Mouse (Mus musculus) spleen, adult 2 months (tissue): ENCODE measurements around the gene Rere. TPM values are rescaled to one million over a fixed set of nuclear protein-coding genes. Genes with fewer than 3 reads are reported as not detected.
"Not testable (repeated sequence)": the region's sequence is repeated elsewhere in the genome, so short reads cannot be mapped to it uniquely, and the experiment has no call there.

Source experiments
- DNase-seq, 2 experiments: peaks; one replicate each; pipeline versions ENCODE4 v3.0.0 to v3.0.0-alpha.2; 2012 to 2021; ENCODE audit warnings: low spot score in 2 of 2, low read depth in 1 of 2
- H3K27ac ChIP-seq: fragments of 200-500 bp; 2 replicates; pipeline ENCODE4 v1.5.1; 2012; ENCODE audit warnings: low read length, inconsistent platforms; ENCODE audit not compliant: insufficient read depth
- H3K27me3 ChIP-seq: fragments of 200-500 bp; 2 replicates; pipeline ENCODE4 v1.6.1; 2012; ENCODE audit warnings: mild to moderate bottlenecking, moderate library complexity, low read length, inconsistent platforms; ENCODE audit not compliant: control insufficient read depth, insufficient read depth
- H3K36me3 ChIP-seq: fragments of 200-500 bp; 2 replicates; pipeline ENCODE4 v1.6.1; 2012; ENCODE audit warnings: mild to moderate bottlenecking, low read length, inconsistent platforms; ENCODE audit not compliant: control insufficient read depth, insufficient read depth
- H3K4me1 ChIP-seq: fragments of 200-500 bp; 2 replicates; pipeline ENCODE4 v1.6.1; 2011; ENCODE audit warnings: inconsistent platforms; ENCODE audit not compliant: control insufficient read depth, insufficient read depth, insufficient read length
- H3K4me3 ChIP-seq: fragments of 200-500 bp; 2 replicates; pipeline ENCODE4 v1.5.1; 2011; ENCODE audit warnings: mild to moderate bottlenecking, inconsistent platforms; ENCODE audit not compliant: insufficient read depth, insufficient read length; ENCODE audit errors: extremely low read depth
- CTCF ChIP-seq: fragments of 200-500 bp; IDR thresholded peaks from 2 replicates; pipeline ENCODE4 v1.5.1; 2011; ENCODE audit warnings: mild to moderate bottlenecking, inconsistent platforms; ENCODE audit not compliant: insufficient read depth, insufficient read length, insufficient replicate concordance; ENCODE audit errors: extremely low read depth
- POLR2A ChIP-seq: fragments of 200-500 bp; IDR thresholded peaks from 2 replicates; pipeline ENCODE4 v1.6.1; 2011; ENCODE audit warnings: low read depth, low read length, inconsistent platforms
- WGBS: fragments of 180-500 bp; shearing (Covaris S2); methylation state at CpG from one replicate; pipeline ENCODE4 v1.1.7; 2018; 5-methylcytosine and 5-hydroxymethylcytosine counted together
- polyA plus RNA-seq: library from polyadenylated mRNA; depleted of rRNA; stranded (reverse); fragments of >200 nt; gene quantifications from 2 replicates; pipeline ENCODE4 v1.2.3, GENCODE M21; 2012

Rere gene
- polyA plus RNA-seq, 1 experiment: 66.2 TPM

DNA sequence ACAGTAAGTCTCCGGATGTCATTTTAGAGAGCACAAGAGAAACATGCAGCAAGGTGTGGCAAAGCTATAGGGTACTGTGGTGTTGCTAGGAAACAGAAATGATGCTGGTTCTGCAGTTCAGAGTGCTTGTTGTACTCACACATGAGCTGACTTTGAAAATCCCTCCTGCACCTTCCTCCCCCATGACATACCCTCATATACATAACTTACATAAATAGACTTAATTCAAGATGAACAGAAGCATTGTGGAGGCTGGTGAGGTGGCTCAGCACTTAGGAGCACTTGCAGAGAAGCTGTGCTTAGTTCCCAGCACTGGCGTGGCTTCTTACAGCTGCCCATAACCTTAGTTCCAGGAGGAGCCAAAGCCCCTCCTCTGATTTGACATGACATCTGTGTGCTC lies 228.6 kb downstream of the Rere start:
- Histone ChIP-seq H3K27ac (no peak overlapping the region), H3K4me1 (peaks cover 2% of the 10 kb centered on the region; the same call in 1 of the 2 replicates), H3K4me3 (no peak overlapping the region), H3K36me3 (peaks cover 5% of the 10 kb centered on the region; the same call in 1 of the 2 replicates), H3K27me3 (no peaks in the 10 kb centered on the region)
- WGBS: 91% methylated on average over 2 of the region's 2 CpGs
- no peak for DNase-seq
- no peak for TF ChIP-seq CTCF
- TF ChIP-seq POLR2A: no peak

DNA sequence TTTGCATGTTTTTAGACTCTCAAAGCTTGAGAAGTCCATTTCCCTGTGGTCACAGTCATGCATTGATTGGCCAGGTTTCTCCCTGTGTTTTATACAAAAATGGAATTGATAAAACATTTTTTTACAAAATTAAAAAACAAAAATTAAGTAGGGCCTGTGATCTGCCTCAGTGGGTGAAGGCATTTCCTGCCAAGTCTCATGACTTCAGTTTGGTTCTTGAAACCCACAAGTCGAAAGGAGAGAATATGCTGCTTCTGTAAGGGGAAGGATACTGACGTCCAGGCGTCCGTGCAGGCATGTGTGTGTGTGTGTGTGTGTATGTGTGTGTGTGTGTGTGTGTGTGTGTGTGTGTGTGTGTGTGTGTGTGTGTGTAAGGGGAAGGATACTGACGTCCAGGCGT lies 231.9 kb downstream of the Rere start:
- H3K36me3 ChIP-seq, H3K4me1 ChIP-seq, DNase-seq, H3K27me3 ChIP-seq, H3K4me3 ChIP-seq, H3K27ac ChIP-seq: not testable (repeated sequence)
- 35% methylated on average over 4 of the region's 6 CpGs for WGBS

DNA sequence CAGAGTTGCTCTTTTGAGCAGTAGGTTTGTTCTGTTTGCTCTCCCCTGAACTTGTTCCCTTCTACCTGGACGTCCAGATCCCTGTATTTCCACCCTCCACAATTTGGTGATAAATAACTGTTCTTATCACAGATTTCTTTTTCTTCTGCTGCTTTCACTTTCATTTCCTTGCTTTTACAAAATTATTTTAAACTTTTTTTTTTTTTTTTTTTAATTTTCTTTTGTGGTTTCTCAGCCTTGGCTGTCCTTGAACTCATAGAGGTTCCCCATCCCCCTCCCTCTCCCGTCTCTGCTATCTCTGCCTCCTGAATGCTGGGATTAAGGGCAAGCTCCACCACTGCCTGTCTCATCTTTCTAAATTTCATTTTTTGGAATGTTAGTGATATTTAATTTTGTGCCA lies 234.8 kb downstream of the Rere start:
- TF ChIP-seq POLR2A (no peak), CTCF (no peak)
- WGBS: 13% methylated on average over 2 of the region's 2 CpGs
- H3K4me3 ChIP-seq: no peak overlapping the region
- no peak overlapping the region for H3K27ac ChIP-seq
- no peaks in the 10 kb centered on the region for H3K36me3 ChIP-seq
- H3K27me3 ChIP-seq: no peaks in the 10 kb centered on the region
- DNase-seq: no peak
- no peaks in the 10 kb centered on the region for H3K4me1 ChIP-seq

DNA sequence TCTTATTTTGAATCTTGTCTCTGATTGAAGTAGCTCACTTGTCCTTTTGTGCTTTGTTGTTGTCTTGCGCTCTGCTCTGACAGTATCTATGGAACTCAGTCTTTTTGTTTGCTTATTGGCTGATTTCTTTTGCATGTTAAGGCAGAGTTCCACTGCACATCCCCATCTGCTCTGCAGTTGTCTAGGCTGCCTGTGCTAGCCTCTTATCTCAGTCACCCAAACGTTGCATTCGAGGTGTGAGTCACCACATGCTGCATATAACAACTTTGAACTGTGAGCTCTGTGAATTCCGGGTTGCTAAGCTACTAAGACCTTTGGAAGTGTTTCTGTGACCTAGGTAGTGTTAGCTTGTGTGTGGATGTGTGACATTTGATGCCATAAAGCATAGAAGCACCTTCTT lies 235.9 kb downstream of the Rere start:
- TF ChIP-seq CTCF: no peak
- TF ChIP-seq POLR2A: no peak
- no peak for DNase-seq
- H3K4me1 ChIP-seq: no peaks in the 10 kb centered on the region
- H3K27ac ChIP-seq: no peak overlapping the region; the same call in 1 of the 2 replicates
- no peaks in the 10 kb centered on the region for H3K27me3 ChIP-seq
- H3K4me3 ChIP-seq: no peak overlapping the region
- 47% methylated on average over 4 of the region's 4 CpGs for WGBS
- H3K36me3 ChIP-seq: no peaks in the 10 kb centered on the region

DNA sequence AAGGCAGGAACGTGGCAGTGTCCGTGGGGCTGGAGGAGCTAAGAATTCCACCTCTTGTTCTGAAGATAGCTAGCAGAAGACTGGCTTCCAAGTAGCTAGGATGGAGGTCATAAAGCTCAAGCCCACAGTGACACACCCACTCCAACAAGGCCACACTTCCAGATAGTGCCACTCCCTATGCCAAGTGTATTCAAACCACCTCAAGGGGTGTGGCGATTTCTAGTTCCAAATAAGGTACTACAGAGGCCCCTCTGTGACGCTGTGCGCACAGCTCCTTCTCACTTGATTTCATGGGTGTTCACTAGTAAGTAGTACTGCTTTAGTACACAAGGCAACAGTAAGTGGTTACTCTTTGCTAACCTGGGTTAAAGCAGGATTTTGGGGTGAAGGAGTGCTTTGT lies 237.4 kb downstream of the Rere start:
- Histone ChIP-seq H3K27ac (no peak overlapping the region), H3K36me3 (no peaks in the 10 kb centered on the region), H3K4me3 (no peak overlapping the region), H3K27me3 (no peaks in the 10 kb centered on the region), H3K4me1 (no peaks in the 10 kb centered on the region)
- WGBS: 73% methylated on average over 5 of the region's 5 CpGs
- DNase-seq: no peak
- TF ChIP-seq POLR2A: no peak
- TF ChIP-seq CTCF: no peak

DNA sequence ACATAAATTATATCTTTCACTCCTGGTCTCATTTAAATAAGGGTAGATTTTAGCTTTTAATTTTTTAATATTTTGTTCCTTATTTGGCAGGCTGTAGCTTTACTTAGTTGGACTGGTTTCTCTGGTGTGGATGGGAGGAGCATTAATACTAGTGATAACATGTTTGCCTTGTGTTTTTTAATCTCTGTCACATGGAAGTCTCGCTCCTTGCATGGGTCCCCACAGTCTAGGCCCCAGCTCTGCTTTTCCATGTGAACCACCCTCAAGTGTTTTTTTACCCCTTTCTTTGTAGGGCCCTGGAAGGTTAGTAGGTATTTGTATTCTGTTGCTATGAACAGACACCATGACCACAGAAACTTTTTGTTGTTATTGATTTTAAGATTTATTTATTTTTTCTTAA lies 238.6 kb downstream of the Rere start:
- no peak for DNase-seq
- Histone ChIP-seq H3K27ac (no peak overlapping the region), H3K4me1 (no peaks in the 10 kb centered on the region), H3K36me3 (no peaks in the 10 kb centered on the region), H3K27me3 (no peaks in the 10 kb centered on the region), H3K4me3 (no peak overlapping the region)
- no peak for TF ChIP-seq POLR2A
- no peak for TF ChIP-seq CTCF
- 83% methylated on average over 1 of the region's 1 CpGs for WGBS

DNA sequence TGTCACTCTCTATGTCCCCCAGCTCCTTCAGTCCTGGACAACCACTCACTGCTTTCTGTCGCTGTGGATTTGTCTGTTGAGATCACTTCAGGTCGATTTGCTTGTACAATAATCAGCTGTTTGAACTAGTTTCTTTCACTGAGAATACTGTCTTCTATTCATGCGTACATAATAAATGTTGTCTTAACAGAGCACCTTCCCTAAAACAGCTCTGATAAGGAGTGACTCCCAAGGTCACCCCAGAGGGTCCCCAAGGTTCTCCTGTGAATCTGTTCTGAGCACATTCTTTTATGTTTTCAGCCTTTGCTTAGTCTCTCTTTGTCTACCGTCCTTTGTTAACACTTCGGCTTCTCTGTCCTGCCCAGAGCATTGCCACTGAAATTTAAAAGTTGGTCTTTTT lies 241.0 kb downstream of the Rere start:
- H3K4me1 ChIP-seq: no peaks in the 10 kb centered on the region

More for the DNA sequence above, 241.0 kb downstream of the Rere start:
- Histone ChIP-seq H3K27me3 (no peaks in the 10 kb centered on the region), H3K36me3 (no peaks in the 10 kb centered on the region; the same call in 1 of the 2 replicates), H3K4me3 (no peak overlapping the region), H3K27ac (no peak overlapping the region)
- TF ChIP-seq CTCF: no peak
- no peak for TF ChIP-seq POLR2A
- DNase-seq: no peak
- WGBS: 90% methylated on average over 5 of the region's 5 CpGs
